Mouse (Mus musculus) midbrain, embryonic 15.5 days (tissue): ENCODE measurements around the gene Eif2b5. TPM values are rescaled to one million over a fixed set of nuclear protein-coding genes. Genes with fewer than 3 reads are reported as not detected.
"Not testable (repeated sequence)": the region's sequence is repeated elsewhere in the genome, so short reads cannot be mapped to it uniquely, and the experiment has no call there.

Experiments
- ATAC-seq: fragments of 200-750 bp; cut with Nextera tagmentation; replicated peaks from 2 replicates; pipeline ENCODE4 v1.8.0; 2017; ENCODE audit warnings: moderate TSS enrichment
- H3K27ac ChIP-seq: fragments of 300-500 bp; sonication (generic); 2 replicates; pipeline ENCODE4 v1.5.1; 2015; ENCODE audit warnings: mild to moderate bottlenecking, inconsistent platforms
- H3K27me3 ChIP-seq: fragments of 300-500 bp; sonication (generic); replicated peaks from 2 replicates; pipeline ENCODE4 v1.6.1; 2015; ENCODE audit warnings: inconsistent platforms
- H3K36me3 ChIP-seq: fragments of 300-500 bp; sonication (generic); replicated peaks from 2 replicates; pipeline ENCODE4 v1.6.1; 2015; ENCODE audit warnings: inconsistent platforms
- H3K4me1 ChIP-seq: fragments of 300-500 bp; sonication (generic); 2 replicates; pipeline ENCODE4 v1.6.1; 2015; ENCODE audit warnings: inconsistent platforms
- H3K4me2 ChIP-seq: fragments of 300-500 bp; sonication (generic); 2 replicates; pipeline ENCODE4 v1.6.1; 2015; ENCODE audit warnings: inconsistent platforms, mild to moderate bottlenecking, moderate library complexity
- H3K4me3 ChIP-seq: fragments of 300-500 bp; sonication (generic); 2 replicates; pipeline ENCODE4 v1.5.1; 2015; ENCODE audit warnings: mild to moderate bottlenecking, inconsistent platforms
- H3K9ac ChIP-seq: fragments of 300-500 bp; sonication (generic); 2 replicates; pipeline ENCODE4 v1.6.1; 2015; ENCODE audit warnings: mild to moderate bottlenecking, inconsistent platforms
- H3K9me3 ChIP-seq: fragments of 300-500 bp; sonication (generic); 2 replicates; pipeline ENCODE4 v1.6.1; 2016; ENCODE audit warnings: inconsistent platforms
- WGBS: fragments of 180-500 bp; shearing (Covaris S2); methylation state at CpG from one replicate; pipeline ENCODE4 v1.1.7; 2015; ENCODE audit warnings: mixed read lengths; 5-methylcytosine and 5-hydroxymethylcytosine counted together
- polyA plus RNA-seq: library from polyadenylated mRNA; unstranded; fragments of >200 nt; fragmentation: Nextera tagmentation; extraction: Ambion mirVana; gene quantifications from 2 replicates; pipeline ENCODE4 v1.2.1, GENCODE M21; 2015

The Eif2b5 gene
- polyA plus RNA-seq, 1 experiment from 2014 or later = 96.2 TPM

DNA sequence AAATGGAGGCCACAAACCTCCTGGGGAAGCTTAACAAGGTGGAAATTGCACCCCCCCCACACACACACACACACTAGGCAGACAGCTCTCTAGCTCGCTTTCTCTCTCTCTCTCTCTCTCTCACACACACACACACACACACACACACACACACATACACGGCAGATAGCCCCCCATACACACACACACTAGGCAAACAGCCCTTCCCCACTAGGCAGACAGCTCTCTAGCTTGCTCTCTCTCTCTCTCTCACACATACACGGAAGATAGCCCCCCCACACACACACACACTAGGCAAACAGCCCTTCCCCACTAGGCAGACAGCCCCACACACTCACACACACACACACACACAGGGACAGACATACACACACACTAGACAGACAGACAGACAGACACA lies 21.3 kb upstream of the Eif2b5 start:
- no peaks in the 10 kb centered on the region for H3K4me1 ChIP-seq
- no peak overlapping the region for H3K27ac ChIP-seq
- no peaks in the 10 kb centered on the region for H3K27me3 ChIP-seq
- H3K36me3 ChIP-seq = no peaks in the 10 kb centered on the region
- no peak overlapping the region for H3K4me3 ChIP-seq
- H3K9ac ChIP-seq = no peak overlapping the region
- no peak overlapping the region for H3K4me2 ChIP-seq
- H3K9me3 ChIP-seq = no peaks in the 10 kb centered on the region
- ATAC-seq = no peak
- 65% methylated on average over 3 of the region's 3 CpGs for WGBS

DNA sequence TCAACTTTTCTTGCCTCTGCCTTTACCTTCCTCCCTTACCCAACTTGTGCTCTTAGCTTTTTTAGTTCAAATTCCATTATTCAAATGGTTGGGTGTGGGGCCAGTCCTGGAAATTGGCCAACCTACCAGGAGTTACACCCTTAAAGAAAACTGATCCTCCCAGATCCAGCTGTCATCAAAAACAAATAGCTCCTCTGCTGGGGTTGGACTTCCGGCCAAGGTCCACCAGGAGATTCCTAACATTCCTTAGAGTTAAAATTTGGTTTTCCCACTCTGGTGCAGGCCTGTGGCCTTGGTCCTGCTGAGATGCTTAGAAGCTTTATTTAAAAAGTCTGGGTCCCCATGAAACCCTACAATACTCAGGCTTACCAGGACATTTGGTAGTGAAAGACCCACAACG lies 20.1 kb upstream of the Eif2b5 start:
- Histone ChIP-seq H3K4me3 (no peak overlapping the region), H3K4me2 (no peak overlapping the region), H3K27ac (no peak overlapping the region), H3K9me3 (no peaks in the 10 kb centered on the region), H3K36me3 (no peaks in the 10 kb centered on the region), H3K27me3 (no peaks in the 10 kb centered on the region), H3K9ac (no peak overlapping the region), H3K4me1 (no peaks in the 10 kb centered on the region)
- WGBS = 73% methylated on average over 2 of the region's 2 CpGs
- no peak for ATAC-seq

DNA sequence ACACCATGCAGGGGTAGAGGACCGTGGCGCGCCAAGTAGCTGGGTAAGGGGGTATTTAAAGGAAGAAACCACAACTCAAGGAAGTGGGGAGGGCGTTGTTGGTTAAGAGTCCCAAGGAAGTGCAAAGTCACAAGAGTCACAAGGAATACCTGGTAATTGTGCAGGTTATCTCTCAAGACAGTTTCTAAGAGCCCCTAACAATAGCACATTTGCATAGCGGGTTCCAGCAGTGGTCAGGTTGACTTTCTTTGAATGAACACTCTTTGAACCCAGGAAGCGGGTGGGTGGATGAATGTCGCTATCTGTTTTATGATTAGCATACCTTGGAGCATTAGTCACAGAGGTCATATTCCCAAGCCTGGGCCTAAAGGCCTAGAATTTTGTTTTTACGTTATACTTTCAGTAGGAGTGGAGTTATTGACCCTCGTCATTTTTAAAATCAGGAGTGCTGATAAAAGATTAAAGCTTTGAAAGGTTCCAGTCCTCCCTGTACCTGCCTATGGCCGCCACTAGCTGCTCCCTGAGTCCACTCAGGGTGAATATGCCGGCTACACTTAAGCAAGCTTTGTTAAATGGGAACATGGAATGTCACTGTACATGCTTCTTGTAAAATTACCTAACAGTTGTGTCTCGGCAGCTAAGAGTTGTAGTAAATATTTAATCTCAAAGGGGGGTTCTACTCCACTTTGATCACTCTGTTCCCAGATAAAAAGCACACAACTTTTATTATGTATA lies 19.4 kb upstream of the Eif2b5 start:
- ATAC-seq, H3K4me1 ChIP-seq, H3K9ac ChIP-seq, H3K4me3 ChIP-seq, H3K27ac ChIP-seq, H3K27me3 ChIP-seq, H3K9me3 ChIP-seq, H3K4me2 ChIP-seq, H3K36me3 ChIP-seq: not testable (repeated sequence)
- 94% methylated on average over 12 of the region's 12 CpGs for WGBS

DNA sequence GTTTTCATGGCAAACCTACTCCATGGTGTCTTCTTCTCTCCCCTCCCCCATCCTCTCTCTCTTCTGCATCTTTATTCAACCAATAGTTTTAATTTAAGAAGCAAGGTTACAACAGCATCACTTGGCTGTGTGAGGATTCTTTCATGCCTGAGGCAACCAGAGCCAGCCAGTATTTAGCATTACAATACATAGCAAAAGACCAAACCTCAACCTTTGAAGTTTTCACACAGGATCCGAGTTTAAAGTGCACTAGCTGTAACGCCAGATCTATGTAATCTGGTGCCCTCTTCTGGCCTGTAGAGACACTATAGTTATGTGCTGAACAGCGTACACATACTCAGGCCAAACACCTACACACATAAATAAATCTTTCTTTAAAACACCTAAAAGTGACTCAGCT lies 18.5 kb upstream of the Eif2b5 start:
- H3K9ac ChIP-seq = no peak overlapping the region
- H3K4me3 ChIP-seq = no peak overlapping the region
- no peaks in the 10 kb centered on the region for H3K9me3 ChIP-seq
- no peak overlapping the region for H3K4me2 ChIP-seq
- H3K36me3 ChIP-seq = no peaks in the 10 kb centered on the region
- no peaks in the 10 kb centered on the region for H3K4me1 ChIP-seq
- ATAC-seq = peak; percentile 66; the same call in 1 of the 2 replicates
- H3K27me3 ChIP-seq = no peaks in the 10 kb centered on the region
- no peak overlapping the region for H3K27ac ChIP-seq
- 28% methylated on average over 3 of the region's 3 CpGs for WGBS

DNA sequence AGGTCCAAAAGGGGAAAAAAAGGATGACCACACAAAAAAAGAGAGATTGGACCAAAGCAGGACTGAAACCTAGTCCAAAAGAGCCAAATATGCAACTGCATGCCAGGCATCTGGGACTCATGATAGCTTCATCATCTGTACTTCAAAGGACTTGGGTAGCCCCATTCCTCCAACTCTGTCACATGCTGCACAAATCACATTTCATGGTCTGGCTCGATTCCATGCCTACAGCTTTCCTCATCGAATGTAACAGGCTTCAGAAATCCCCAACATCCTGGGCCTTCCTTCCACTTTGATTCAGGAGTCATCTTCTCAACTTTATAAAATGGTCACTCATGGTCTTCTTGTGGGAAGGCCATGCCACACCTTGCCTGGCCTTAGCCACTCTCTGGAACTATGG lies 16.9 kb upstream of the Eif2b5 start:
- WGBS = 41% methylated on average over 2 of the region's 2 CpGs
- no peak overlapping the region for H3K4me3 ChIP-seq
- H3K27ac ChIP-seq = no peak overlapping the region
- H3K36me3 ChIP-seq = no peaks in the 10 kb centered on the region
- H3K4me1 ChIP-seq = no peaks in the 10 kb centered on the region
- no peak for ATAC-seq
- no peak overlapping the region for H3K9ac ChIP-seq
- no peak overlapping the region for H3K4me2 ChIP-seq
- H3K9me3 ChIP-seq = no peaks in the 10 kb centered on the region
- no peaks in the 10 kb centered on the region for H3K27me3 ChIP-seq

DNA sequence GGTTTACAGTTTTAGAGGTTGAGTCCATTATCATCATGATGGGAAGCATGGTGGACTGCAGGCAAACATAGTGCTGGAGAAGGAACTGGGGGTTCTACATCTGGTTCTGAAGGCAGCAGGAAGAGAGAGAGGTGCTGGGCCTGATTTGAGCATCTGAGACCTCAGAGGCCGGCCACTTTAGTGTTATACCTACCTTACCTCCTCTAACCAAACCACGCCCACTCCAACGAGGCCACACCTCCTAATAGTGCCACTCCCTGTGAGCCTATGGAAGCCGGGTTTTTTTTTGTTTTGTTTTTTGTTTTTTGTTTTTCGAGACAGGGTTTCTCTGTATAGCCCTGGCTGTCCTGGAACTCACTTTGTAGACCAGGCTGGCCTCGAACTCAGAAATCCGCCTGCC lies 14.9 kb upstream of the Eif2b5 start:
- 97% methylated on average over 7 of the region's 7 CpGs for WGBS
- not testable (repeated sequence) for H3K4me1 ChIP-seq, H3K27me3 ChIP-seq, H3K27ac ChIP-seq, H3K9ac ChIP-seq, H3K36me3 ChIP-seq, ATAC-seq, H3K4me2 ChIP-seq, H3K9me3 ChIP-seq, H3K4me3 ChIP-seq

DNA sequence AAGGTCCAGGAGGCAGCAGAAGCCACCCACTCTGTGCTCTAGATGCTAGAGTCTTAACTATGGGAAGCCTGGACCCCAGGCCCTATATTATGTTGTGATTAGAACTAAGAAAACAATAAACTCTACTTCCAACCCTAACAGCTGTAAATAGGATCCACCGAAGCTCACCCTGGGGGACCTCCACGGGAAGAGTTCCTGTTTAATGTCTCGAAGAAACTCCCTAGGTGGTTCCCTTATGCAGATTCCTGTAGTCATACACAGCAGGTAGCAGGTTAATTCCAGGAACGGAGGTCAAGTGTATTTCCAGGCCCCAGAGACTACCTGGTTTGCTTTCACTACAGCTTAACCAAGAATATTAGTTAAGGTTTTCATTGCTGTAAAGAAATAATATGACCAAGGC lies 13.6 kb upstream of the Eif2b5 start:
- ATAC-seq = no peak
- Histone ChIP-seq H3K36me3 (no peaks in the 10 kb centered on the region), H3K4me1 (no peaks in the 10 kb centered on the region), H3K9ac (no peak overlapping the region), H3K9me3 (no peaks in the 10 kb centered on the region), H3K27me3 (no peaks in the 10 kb centered on the region), H3K4me3 (no peak overlapping the region), H3K27ac (no peak overlapping the region), H3K4me2 (no peak overlapping the region)
- WGBS = 39% methylated on average over 4 of the region's 4 CpGs

DNA sequence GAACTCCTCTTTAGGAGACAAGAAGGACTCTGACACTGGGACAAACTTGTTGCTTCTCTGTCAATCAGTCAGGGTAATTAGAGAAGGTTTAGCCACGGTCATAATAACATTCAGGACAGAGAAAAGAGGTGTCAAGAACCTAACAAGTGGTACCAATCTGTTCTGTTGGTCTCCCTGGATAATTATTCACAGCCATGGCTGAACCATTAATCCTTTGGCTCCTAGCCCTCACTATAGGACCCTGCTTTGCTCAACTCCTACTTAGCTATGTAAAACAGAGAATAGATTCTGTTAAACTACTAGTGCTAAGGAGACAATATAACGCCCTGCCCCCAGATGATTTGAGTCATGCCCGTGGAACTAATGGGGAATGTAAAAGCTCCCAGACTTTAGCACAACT lies 12.6 kb upstream of the Eif2b5 start:
- no peak overlapping the region for H3K9ac ChIP-seq
- H3K27ac ChIP-seq = no peak overlapping the region
- H3K9me3 ChIP-seq = no peaks in the 10 kb centered on the region
- H3K27me3 ChIP-seq = no peaks in the 10 kb centered on the region
- WGBS = 45% methylated on average over 3 of the region's 3 CpGs
- H3K4me1 ChIP-seq = no peaks in the 10 kb centered on the region
- H3K4me3 ChIP-seq = no peak overlapping the region
- H3K4me2 ChIP-seq = no peak overlapping the region
- H3K36me3 ChIP-seq = no peaks in the 10 kb centered on the region
- ATAC-seq = no peak

DNA sequence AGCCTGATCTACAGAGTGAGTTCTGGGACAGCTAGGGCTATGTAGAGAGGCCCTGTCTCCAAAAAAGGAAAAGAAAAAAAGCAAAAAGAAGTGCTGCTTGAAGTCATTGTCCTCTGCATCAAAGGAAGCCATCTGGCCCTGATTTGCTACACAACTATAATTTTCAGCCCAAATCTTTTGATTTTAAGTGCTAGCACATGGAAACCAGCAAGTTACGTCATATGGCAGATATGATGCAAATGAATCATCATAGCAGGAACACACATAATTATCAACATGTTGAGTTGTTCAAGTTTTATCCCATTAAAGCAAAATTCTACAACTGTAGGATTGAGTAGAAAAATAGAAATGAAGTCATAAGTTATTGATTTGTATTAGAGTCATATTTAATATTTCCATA lies 10.5 kb upstream of the Eif2b5 start:
- H3K9ac ChIP-seq = no peak overlapping the region
- H3K36me3 ChIP-seq = no peaks in the 10 kb centered on the region
- ATAC-seq = no peak
- H3K27ac ChIP-seq = no peak overlapping the region
- H3K4me3 ChIP-seq = no peak overlapping the region
- no peaks in the 10 kb centered on the region for H3K27me3 ChIP-seq
- H3K9me3 ChIP-seq = no peaks in the 10 kb centered on the region
- 85% methylated on average over 1 of the region's 1 CpGs for WGBS
- no peaks in the 10 kb centered on the region for H3K4me1 ChIP-seq
- no peak overlapping the region for H3K4me2 ChIP-seq

DNA sequence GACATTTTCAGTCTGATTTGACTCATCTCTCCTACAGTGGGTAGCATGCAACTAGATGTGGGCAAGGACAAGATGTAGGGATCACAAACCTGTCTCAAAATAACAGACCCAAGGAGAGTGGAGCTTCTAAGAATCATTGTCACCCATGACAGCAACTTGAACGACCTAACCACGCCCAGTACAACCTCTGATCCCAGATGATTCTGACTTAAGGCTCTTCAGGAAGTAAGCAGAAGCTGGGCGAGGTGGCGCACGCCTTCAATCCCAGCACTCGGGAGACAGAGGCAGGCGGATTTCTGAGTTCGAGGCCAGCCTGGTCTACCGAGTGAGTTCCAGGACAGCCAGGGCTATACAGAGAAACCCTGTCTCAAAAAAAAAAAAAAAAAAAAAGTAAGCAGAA lies 9.9 kb upstream of the Eif2b5 start:
- ATAC-seq, H3K9ac ChIP-seq, H3K4me2 ChIP-seq, H3K27ac ChIP-seq, H3K27me3 ChIP-seq, H3K36me3 ChIP-seq, H3K9me3 ChIP-seq, H3K4me3 ChIP-seq, H3K4me1 ChIP-seq: not testable (repeated sequence)
- WGBS = 89% methylated on average over 9 of the region's 9 CpGs

DNA sequence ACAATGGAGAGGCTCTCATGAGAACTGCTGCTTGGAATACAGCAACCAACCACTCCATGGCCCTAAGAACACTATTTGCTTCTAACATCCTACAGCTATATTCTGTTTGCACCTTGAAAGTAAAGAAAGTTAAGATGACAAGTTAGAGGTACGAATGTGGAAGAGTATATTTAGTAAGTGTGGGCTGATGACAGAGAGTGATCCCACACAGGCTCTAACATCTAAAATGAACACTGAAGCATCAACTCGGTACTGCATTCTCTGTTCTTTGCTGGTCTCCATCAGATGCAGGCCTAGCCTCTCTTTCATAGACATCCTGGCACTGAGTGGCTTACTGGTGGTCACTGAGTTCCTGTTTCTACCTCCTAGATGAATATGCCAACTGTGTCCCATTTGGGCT lies 9.4 kb upstream of the Eif2b5 start:
- no peak overlapping the region for H3K9ac ChIP-seq
- WGBS = 89% methylated on average over 2 of the region's 2 CpGs
- H3K9me3 ChIP-seq = no peaks in the 10 kb centered on the region

DNA sequence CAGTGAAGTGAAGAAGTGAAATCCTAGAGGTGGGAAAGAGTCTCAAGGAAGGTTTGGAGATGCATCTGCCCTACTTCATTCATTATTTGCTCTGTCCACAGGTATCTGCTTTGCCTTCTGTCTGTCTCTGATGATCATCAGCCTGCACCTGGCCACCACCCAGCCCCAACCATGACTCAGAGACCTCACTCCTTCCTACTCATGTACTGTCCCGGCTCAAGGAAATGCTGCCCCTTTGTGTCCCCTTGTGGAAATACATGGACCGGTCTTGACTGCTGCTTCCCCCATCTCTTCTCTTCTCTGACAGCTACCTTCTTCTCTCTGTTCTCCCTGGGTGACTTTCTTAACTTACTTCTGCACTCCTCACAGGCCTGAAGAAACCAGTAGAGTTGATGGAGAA lies 8.0 kb upstream of the Eif2b5 start:
- H3K4me1 ChIP-seq = no peaks in the 10 kb centered on the region
- no peak for ATAC-seq
- no peaks in the 10 kb centered on the region for H3K36me3 ChIP-seq
- no peak overlapping the region for H3K4me3 ChIP-seq
- no peak overlapping the region for H3K9ac ChIP-seq
- H3K27ac ChIP-seq = no peak overlapping the region
- H3K27me3 ChIP-seq = no peaks in the 10 kb centered on the region
- H3K4me2 ChIP-seq = no peak overlapping the region
- H3K9me3 ChIP-seq = no peaks in the 10 kb centered on the region
- 57% methylated on average over 2 of the region's 2 CpGs for WGBS

More for the DNA sequence above, 9.4 kb upstream of the Eif2b5 start:
- no peak overlapping the region for H3K27ac ChIP-seq
- no peaks in the 10 kb centered on the region for H3K27me3 ChIP-seq
- H3K4me1 ChIP-seq = no peaks in the 10 kb centered on the region
- ATAC-seq = no peak
- H3K4me3 ChIP-seq = no peak overlapping the region
- H3K36me3 ChIP-seq = no peaks in the 10 kb centered on the region
- H3K4me2 ChIP-seq = no peak overlapping the region

DNA sequence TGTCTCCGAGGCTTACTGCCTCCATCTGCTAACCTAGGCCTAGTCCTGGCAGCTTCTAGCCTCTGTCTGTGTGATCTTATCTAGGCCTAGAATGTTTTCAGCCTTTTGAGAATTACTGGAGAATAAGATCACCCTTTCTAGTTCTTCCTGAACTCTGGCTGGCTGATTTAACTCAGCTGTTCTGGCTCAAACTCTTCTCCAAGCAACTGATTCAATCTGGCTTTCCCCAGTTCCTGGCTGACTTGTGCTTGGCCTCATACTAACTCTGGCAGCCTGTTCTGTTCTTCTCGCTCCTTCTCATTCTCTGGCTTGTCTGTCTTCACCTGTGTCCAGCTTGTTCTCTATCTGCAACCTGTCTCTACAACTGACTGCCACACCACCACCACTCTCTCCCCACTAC lies 7.3 kb upstream of the Eif2b5 start:
- no peak overlapping the region for H3K4me2 ChIP-seq
- H3K4me3 ChIP-seq = no peak overlapping the region
- no peak for ATAC-seq
- no peaks in the 10 kb centered on the region for H3K4me1 ChIP-seq
- H3K9me3 ChIP-seq = no peaks in the 10 kb centered on the region
- no peak overlapping the region for H3K27ac ChIP-seq
- whole genome bisulfite sequencing = 76% methylated on average over 2 of the region's 2 CpGs
- H3K9ac ChIP-seq = no peak overlapping the region
- no peaks in the 10 kb centered on the region for H3K36me3 ChIP-seq
- no peaks in the 10 kb centered on the region for H3K27me3 ChIP-seq
